Mouse (Mus musculus) embryonic facial prominence, embryonic 12.5 days (tissue): ENCODE results near the gene Ush1g. TPM values are rescaled to one million over a fixed set of nuclear protein-coding genes. Genes with fewer than 3 reads are reported as not detected.

Source experiments
- ATAC-seq: fragments of 200-750 bp; cut with Nextera tagmentation; 2 replicates; pipeline ENCODE4 v1.8.0; 2017; ENCODE audit not compliant: insufficient number of reproducible peaks, insufficient read depth, low FRiP score, low TSS enrichment
- H3K27ac ChIP-seq: fragments of 300-500 bp; sonication (generic); 2 replicates; pipeline ENCODE4 v1.5.1; 2016; ENCODE audit warnings: mild to moderate bottlenecking
- H3K27me3 ChIP-seq: fragments of 300-500 bp; sonication (generic); 2 replicates; pipeline ENCODE4 v1.6.1; 2016; ENCODE audit warnings: mild to moderate bottlenecking, moderate library complexity
- H3K36me3 ChIP-seq: fragments of 300-500 bp; sonication (generic); 2 replicates; pipeline ENCODE4 v1.6.1; 2016; ENCODE audit warnings: mild to moderate bottlenecking
- H3K4me1 ChIP-seq: fragments of 300-500 bp; sonication (generic); 2 replicates; pipeline ENCODE4 v1.6.1; 2016
- H3K4me2 ChIP-seq: fragments of 300-500 bp; sonication (generic); replicated peaks from 2 replicates; pipeline ENCODE4 v1.6.1; 2016; ENCODE audit warnings: mild to moderate bottlenecking, moderate library complexity
- H3K4me3 ChIP-seq: fragments of 300-500 bp; sonication (generic); 2 replicates; pipeline ENCODE4 v1.5.1; 2016; ENCODE audit warnings: mild to moderate bottlenecking
- H3K9ac ChIP-seq: fragments of 300-500 bp; sonication (generic); 2 replicates; pipeline ENCODE4 v1.6.1; 2016; ENCODE audit warnings: mild to moderate bottlenecking, moderate library complexity
- H3K9me3 ChIP-seq: fragments of 300-500 bp; sonication (generic); 2 replicates; pipeline ENCODE4 v1.6.1; 2016; ENCODE audit warnings: mild to moderate bottlenecking, moderate library complexity
- WGBS: fragments of 180-500 bp; shearing (Covaris S2); methylation state at CpG from one replicate; pipeline ENCODE4 v1.1.7; 2016; 5-methylcytosine and 5-hydroxymethylcytosine counted together
- polyA plus RNA-seq: library from polyadenylated mRNA; unstranded; fragments of >200 nt; fragmentation: Nextera tagmentation; extraction: Ambion mirVana; gene quantifications from 2 replicates; pipeline ENCODE4 v1.2.1, GENCODE M21; 2016

Gene Ush1g
- polyA plus RNA-seq: 0.10 and 0.32 TPM in 2 replicates

DNA sequence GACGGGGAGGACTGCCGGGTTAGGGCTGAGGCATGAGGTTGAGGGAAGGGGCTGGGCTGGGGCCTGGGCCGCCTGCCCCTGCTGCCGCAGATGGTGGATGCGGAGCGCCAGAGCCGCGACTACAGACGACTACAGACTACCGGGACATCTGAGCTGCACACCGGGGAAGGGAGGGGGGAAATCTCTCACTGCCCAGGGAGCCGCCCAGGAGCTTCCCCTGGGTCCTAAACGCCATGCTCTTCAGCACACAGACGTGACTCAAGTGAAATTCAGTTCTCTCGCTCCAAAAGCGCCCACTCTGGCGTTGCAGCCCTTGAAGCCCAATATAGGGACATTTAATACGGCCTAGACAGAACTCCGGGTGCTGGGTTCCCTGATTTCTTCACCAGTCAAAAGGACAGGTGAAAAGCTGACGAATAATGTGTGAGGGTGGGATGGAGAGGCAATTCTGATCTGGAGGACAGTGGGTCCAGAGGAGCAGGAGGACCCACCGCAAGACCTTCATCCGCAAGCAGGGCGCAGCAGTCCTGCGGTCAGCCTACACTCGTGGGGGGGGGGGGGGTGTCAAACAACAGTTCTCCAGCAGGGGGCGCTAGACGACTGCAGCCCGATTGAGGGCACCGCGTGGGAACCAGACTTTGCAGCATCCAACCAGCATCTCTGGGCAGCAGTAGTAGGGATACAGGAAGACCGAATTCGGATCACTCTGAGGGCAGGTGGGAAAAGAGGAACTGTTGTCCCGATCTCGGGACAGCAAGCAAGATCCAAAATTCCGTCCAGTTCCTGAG is at the start of gene Ush1g:
Gene Ush1g (minus strand): TSS at position 136 of the 788 bp plus-strand sequence.
- 6% methylated on average over 35 of the region's 35 CpGs for WGBS
- Histone ChIP-seq H3K27me3 (peaks cover 92% of the 10 kb centered on the region), H3K9ac (peak within 1 kb of the TSS; percentile 29; the same call in 1 of the 2 replicates), H3K4me3 (peak within 1 kb of the TSS; percentile 18), H3K9me3 (no peaks in the 10 kb centered on the region), H3K4me2 (peak within 1 kb of the TSS; percentile 29), H3K27ac (no peak within 1 kb of the TSS), H3K4me1 (peaks cover 8% of the 10 kb centered on the region), H3K36me3 (no peaks in the 10 kb centered on the region)
- no peak for ATAC-seq

DNA sequence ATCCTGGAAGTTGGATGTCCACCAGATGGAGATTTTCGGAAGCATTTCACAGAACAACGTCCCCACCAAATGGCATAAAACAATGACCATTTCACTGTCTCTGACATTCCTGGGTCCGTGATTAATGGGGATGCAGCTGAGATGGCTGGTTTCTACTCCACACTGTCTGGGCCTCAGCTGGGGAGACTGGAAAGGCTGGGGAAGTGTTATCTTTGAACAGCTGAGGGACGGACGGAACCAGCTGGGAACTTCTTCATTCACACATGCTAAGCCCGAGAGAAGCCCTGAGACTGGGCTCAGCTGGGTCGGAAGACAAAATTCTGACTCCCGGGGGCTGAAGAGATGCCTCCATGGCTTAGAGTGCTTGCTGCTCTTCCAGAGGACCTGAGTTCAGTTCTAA is 49.5 kb upstream of the Ush1g start:
- Histone ChIP-seq H3K9me3 (no peaks in the 10 kb centered on the region), H3K27me3 (peaks cover 75% of the 10 kb centered on the region), H3K4me3 (no peak overlapping the region), H3K27ac (no peak overlapping the region), H3K4me2 (no peak overlapping the region), H3K9ac (no peak overlapping the region), H3K4me1 (peaks cover 8% of the 10 kb centered on the region), H3K36me3 (no peaks in the 10 kb centered on the region)
- no peak for ATAC-seq
- WGBS: 67% methylated on average over 8 of the region's 8 CpGs

DNA sequence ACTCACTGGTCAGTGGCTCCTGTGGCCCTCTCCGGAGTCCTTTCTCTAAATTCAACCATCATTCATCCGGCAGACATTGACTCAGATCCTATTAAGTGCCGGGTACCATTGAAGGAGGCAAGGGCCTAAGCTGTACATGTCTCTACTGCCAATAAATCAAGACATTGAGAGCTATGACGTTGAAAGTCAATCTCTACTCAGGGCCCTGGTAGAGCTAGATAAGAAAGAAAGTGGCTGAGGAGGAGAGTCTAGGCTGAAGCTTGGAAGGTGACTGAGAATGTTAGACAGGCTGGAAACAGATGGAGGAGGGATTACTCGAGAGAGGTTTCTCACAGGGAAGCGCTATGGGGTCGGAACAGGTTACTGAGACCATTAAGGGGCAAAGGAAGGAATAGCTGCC is 48.5 kb upstream of the Ush1g start:
- Histone ChIP-seq H3K27me3 (peaks cover 76% of the 10 kb centered on the region), H3K36me3 (no peaks in the 10 kb centered on the region), H3K4me1 (peaks cover 8% of the 10 kb centered on the region), H3K9me3 (no peaks in the 10 kb centered on the region), H3K4me3 (no peak overlapping the region), H3K27ac (no peak overlapping the region), H3K4me2 (no peak overlapping the region), H3K9ac (no peak overlapping the region)
- ATAC-seq: no peak
- 59% methylated on average over 7 of the region's 7 CpGs for WGBS

- WGBS: under 1% methylated on average over 39 of the region's 39 CpGs
- Histone ChIP-seq H3K4me3 (peak within 1 kb of the TSS; percentile 37), H3K27me3 (peaks cover 56% of the 10 kb centered on the region), H3K9ac (peak within 1 kb of the TSS; percentile 37), H3K36me3 (no peaks in the 10 kb centered on the region), H3K27ac (no peak within 1 kb of the TSS), H3K4me1 (peaks cover 8% of the 10 kb centered on the region), H3K9me3 (no peaks in the 10 kb centered on the region), H3K4me2 (peak within 1 kb of the TSS; percentile 79)
- ATAC-seq: peak; percentile 67; the same call in 1 of the 2 replicates
These were observed 45.6 kb upstream of the Ush1g start, which contains the start of gene Hid1 for GRCm38 (mm10) chr11:115367395-115367944. Hid1 (minus strand) TSS chr11:115367756.

GRCm38 (mm10) chr11:115366706-115367394 is 45.0 kb upstream of the Ush1g start:
- ATAC-seq: no peak
- WGBS: 1% methylated on average over 26 of the region's 28 CpGs
- H3K36me3 ChIP-seq: no peaks in the 10 kb centered on the region
- peak overlapping the region; percentile 79 for H3K4me2 ChIP-seq
- no peaks in the 10 kb centered on the region for H3K9me3 ChIP-seq
- peak overlapping the region; percentile 37 for H3K9ac ChIP-seq
- peaks cover 56% of the 10 kb centered on the region for H3K27me3 ChIP-seq
- H3K4me1 ChIP-seq: peaks cover 8% of the 10 kb centered on the region
- peak overlapping the region; percentile 37 for H3K4me3 ChIP-seq
- H3K27ac ChIP-seq: no peak overlapping the region

- H3K9me3 ChIP-seq: no peaks in the 10 kb centered on the region
- peaks cover 53% of the 10 kb centered on the region for H3K27me3 ChIP-seq
- H3K4me2 ChIP-seq: peak overlapping the region; percentile 79
- peak; percentile 24; the same call in 1 of the 2 replicates for ATAC-seq
- H3K4me1 ChIP-seq: peaks cover 8% of the 10 kb centered on the region
- no peaks in the 10 kb centered on the region for H3K36me3 ChIP-seq
- no peak overlapping the region for H3K27ac ChIP-seq
- peak overlapping the region; percentile 37 for H3K4me3 ChIP-seq
- WGBS: 38% methylated on average over 7 of the region's 7 CpGs
- H3K9ac ChIP-seq: no peak overlapping the region
These were observed 44.3 kb upstream of the Ush1g start for GRCm38 (mm10) chr11:115366039-115366705.

- Histone ChIP-seq H3K9me3 (no peaks in the 10 kb centered on the region), H3K4me3 (no peak overlapping the region), H3K4me1 (peaks cover 13% of the 10 kb centered on the region), H3K27ac (no peak overlapping the region), H3K27me3 (peaks cover 42% of the 10 kb centered on the region), H3K4me2 (no peak overlapping the region), H3K36me3 (no peaks in the 10 kb centered on the region), H3K9ac (no peak overlapping the region)
- ATAC-seq: no peak
- WGBS: 84% methylated on average over 3 of the region's 3 CpGs
These were observed 42.3 kb upstream of the Ush1g start for GRCm38 (mm10) chr11:115364136-115364535.

DNA sequence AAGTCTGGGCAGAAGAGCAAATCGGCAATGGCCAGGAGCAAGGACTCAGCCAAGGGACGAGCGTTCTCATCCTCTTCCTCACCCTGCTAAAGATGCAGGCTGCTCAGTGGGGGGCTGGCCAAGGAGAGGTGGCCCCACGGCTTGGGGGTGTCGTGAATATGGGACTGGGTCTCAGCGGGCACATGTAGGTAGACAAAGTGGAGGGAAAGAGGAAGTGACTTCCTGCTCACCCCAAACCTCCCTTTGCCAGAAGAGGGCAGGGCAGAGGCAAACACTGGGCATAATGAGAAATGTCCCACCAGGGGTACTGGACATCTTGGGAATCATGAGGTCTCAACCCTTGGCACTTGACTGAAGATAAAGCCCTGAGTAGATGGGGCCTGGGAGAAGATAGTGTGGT is 37.9 kb upstream of the Ush1g start:
- Histone ChIP-seq H3K36me3 (no peaks in the 10 kb centered on the region), H3K9me3 (no peaks in the 10 kb centered on the region), H3K4me1 (peaks cover 11% of the 10 kb centered on the region; the same call in 1 of the 2 replicates), H3K4me2 (no peak overlapping the region), H3K27me3 (peaks cover 21% of the 10 kb centered on the region), H3K9ac (no peak overlapping the region), H3K4me3 (no peak overlapping the region), H3K27ac (no peak overlapping the region; the same call in 1 of the 2 replicates)
- WGBS: 62% methylated on average over 6 of the region's 6 CpGs
- no peak for ATAC-seq

DNA sequence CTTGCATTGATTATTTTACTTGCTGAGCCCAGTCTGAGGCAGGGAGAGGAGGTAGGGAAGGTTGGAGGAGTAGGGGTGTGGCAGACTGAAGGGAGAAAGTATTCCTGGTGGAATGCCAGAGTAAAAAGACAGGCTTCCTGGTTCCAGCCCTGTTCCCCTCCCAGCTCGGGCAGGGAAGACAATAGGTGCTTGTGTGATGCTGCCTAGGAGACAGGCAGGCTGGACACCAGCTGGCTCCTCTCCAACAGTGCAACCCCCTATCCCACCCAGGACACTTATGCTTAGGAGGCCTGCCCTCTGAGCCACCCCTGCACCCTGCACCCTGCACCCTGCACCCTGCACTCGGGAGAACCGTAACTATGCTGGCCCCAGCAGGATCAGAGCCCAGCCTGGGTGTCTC is 37.5 kb upstream of the Ush1g start:
- Histone ChIP-seq H3K9me3 (no peaks in the 10 kb centered on the region), H3K4me1 (peaks cover 11% of the 10 kb centered on the region; the same call in 1 of the 2 replicates), H3K9ac (no peak overlapping the region), H3K27ac (no peak overlapping the region; the same call in 1 of the 2 replicates), H3K4me2 (no peak overlapping the region), H3K27me3 (peaks cover 25% of the 10 kb centered on the region), H3K4me3 (no peak overlapping the region), H3K36me3 (no peaks in the 10 kb centered on the region)
- ATAC-seq: no peak
- 35% methylated on average over 3 of the region's 3 CpGs for WGBS

DNA sequence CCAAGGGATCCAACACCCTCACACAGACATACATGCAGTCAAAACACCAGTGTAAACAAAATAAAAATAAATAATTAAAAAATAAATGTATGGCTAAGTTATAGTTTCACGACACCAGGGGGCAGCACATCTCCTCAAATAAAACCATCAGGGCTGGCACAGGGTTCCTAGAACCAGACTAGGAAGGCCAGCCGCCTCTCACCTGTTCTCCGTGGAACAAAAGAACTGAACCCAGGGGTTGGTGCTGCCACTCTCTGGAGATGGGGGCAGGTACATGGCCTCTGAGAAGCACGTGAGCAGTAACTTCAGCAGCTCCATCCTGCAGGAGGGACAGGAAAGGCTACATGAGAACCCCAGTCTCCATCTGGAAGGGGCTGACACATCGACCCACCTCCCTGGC is 36.6 kb upstream of the Ush1g start:
- Histone ChIP-seq H3K4me2 (no peak overlapping the region), H3K36me3 (no peaks in the 10 kb centered on the region), H3K9ac (no peak overlapping the region), H3K27ac (no peak overlapping the region), H3K27me3 (peaks cover 29% of the 10 kb centered on the region), H3K4me1 (peaks cover 11% of the 10 kb centered on the region; the same call in 1 of the 2 replicates), H3K9me3 (no peaks in the 10 kb centered on the region), H3K4me3 (no peak overlapping the region)
- 13% methylated on average over 5 of the region's 5 CpGs for WGBS
- no peak for ATAC-seq

DNA sequence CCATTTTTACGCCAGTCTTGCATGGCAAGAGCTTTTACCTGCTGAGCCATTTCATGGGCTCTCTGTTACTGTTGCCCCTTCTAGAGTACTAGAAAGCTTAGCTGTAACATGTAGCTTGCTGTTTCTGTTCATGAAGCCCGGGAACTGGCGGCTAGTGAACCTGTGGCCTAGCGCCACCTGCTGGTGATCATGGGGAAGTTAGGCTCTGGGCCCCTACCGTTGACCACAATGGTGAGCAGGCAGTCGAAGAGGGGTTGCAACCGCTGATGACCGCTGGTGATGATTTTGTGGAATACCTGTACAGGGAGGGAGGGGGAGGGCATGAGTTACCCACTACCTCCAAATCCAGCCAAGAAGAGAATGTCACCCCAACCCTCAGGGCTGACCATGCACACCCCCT is 32.3 kb upstream of the Ush1g start:
- H3K4me1 ChIP-seq: peaks cover 5% of the 10 kb centered on the region; the same call in 1 of the 2 replicates
- no peak overlapping the region for H3K27ac ChIP-seq
- H3K4me3 ChIP-seq: no peak overlapping the region
- ATAC-seq: no peak
- no peaks in the 10 kb centered on the region for H3K36me3 ChIP-seq
- no peak overlapping the region for H3K9ac ChIP-seq
- H3K9me3 ChIP-seq: no peaks in the 10 kb centered on the region
- no peak overlapping the region for H3K4me2 ChIP-seq
- WGBS: 7% methylated on average over 8 of the region's 8 CpGs
- peaks cover 37% of the 10 kb centered on the region for H3K27me3 ChIP-seq
